Mouse (Mus musculus): Measurements from ENCODE around the gene St3gal5.

DNA sequence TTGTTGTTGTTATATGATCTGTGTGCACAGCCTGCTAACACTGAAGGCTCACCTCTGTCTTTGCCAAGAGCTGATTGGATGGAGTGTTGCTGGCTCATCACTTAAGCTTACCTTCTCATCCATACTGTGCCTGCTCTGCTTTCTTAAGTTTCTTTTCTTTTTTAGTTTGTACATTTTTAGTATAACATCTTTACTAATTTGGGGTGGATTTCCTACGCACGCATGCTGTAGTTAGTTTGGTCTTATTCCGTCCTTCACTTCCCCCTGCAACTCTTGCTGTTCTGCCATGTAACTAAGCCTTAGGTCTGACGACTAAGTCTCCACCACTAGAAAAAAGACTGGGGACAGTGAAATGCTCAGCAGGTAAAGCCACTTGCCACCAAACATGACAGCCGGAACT is 48.7 kb upstream of the St3gal5 start:
- TF ChIP-seq GATA1 (IDR thresholded peaks at IDR 0.05; ENCODE audit: borderline replicate concordance, low read length) = no peak
- no peak for TF ChIP-seq FLI1 (IDR thresholded peaks at IDR 0.05; ENCODE audit: low read length)

All from megakaryocyte, embryonic 14.5 days (primary cell).